Mouse (Mus musculus) CD4-positive helper T cell, adult 2 months (primary cell): ENCODE measurements at regions not wholly inside any gene's neighbourhood (a gene's known extent, or its start where the extent isn't known, plus 50 kb on each side); places are given as distances from the start of the nearest gene placed in this dataset.
A peak's percentile ranks its signal among the peaks of the same experiment; 100 is the strongest.

ENCODE experiments used
- DNase-seq: peaks from one replicate; pipeline ENCODE4 v3.0.0-alpha.2; 2012; ENCODE audit warnings: low read depth, missing footprints, low spot score

DNA sequence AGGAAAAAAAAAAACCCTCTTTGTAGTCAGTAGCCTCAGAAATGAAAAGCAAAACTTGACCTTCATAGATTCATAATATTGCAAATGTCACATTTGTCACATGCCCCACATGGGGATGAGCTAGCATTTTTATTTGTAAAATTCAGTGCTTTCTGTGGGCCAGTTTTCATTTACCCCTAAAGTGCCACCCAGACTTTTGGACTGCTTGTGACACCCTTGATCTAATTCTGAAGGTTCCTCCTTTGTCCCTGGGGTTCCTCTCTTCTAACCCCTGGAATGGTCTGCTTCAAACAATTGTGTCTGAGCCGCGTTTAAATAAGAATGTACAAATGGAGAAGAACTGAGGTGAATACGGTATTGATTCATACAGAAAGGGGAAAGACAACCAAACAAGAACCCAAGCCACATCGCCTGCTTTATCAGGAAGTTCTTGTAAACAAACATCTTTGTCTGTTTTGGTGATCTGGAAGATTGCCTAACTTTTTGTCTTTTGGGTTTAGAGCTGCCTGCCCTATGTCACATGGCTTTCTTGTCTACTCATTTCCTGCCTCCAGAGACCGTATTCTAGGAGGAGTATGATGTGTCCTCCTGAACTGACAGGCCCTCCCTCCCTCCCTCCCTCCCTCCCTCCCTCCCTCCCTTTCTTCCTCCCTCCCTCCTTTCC is 203.1 kb upstream of the Gm9833 start:
- peak; percentile 75 for DNase-seq

DNA sequence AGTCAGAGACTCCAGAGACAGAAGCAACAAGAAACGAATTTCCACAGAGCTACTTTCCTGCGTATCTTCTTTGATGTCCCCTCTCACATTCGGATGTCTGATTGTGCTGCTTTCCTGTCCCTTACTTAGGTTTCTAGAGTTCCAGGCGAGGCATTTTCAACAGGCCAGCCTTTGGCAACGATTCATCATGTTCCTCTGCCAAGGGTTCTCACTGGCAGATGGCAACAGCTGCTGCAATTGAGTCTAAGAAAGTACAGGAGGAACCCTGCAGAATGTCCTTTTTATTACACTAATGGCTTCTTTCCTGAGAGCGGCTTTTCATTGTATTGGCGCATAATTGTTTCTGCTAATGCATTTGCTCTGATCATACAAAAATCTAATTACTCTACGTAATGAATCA is 202.3 kb upstream of the Gm9833 start:
- peak; percentile 23 for DNase-seq

DNA sequence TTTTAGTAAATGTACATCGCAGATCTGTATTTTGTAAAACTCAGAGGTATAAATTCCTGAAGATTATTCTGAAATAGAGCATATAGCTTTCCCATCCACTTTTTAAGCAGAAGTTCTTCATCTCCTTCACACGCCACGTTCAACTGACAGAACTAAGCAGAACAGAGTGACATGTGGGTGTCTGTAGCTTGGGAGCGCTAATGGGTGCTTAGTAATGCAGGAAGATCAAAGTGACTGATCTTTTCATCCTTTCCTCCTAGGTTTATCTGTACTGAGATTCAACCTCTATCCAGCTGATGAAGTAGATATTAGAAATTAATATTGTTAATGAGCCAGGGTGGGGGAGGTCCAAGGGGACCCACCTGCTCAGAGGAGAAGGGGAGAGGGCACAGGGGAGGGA is 201.8 kb upstream of the Gm9833 start:
- DNase-seq = no peak

DNA sequence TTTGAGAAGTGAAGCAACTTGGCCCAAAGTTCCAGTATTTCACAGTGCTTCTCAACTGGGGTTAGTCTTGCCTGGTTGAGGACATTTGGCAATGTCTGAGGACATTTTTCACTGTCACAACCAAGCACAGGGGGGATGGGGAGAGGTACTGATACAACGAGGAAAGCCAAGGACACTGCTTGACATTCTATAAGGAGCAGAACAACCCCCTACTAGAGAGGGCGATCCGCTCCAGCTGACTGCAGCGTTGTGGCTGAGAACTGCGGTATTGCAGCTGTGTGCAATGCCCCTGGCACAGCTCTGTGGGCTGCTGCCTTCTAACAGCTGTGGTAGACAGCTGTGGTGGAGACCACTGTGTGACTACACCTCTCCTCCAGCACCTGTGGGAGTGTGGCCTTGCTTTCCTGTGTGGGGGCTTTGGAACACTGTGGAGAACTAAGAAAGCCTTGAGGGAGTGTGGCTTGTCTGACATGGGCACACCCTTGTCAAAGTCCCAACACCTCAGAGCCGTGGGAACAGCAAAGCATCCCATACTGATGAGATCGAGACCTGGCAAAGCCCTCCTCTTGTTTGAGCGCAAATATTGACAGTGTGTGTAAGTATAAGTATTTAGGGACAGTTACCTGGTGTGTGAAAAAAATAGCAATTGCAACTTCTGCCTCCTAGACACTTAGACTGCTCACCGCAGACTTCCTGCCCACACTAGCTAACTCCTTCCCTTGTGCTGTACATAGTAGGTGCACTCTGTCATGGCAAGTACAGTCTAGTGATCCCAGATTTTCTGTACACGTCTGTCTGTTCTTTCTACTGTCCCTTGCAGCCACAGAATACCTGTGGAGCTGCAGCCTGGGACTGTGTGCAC is 200.9 kb upstream of the Gm9833 start:
- peak; percentile 78 for DNase-seq

DNA sequence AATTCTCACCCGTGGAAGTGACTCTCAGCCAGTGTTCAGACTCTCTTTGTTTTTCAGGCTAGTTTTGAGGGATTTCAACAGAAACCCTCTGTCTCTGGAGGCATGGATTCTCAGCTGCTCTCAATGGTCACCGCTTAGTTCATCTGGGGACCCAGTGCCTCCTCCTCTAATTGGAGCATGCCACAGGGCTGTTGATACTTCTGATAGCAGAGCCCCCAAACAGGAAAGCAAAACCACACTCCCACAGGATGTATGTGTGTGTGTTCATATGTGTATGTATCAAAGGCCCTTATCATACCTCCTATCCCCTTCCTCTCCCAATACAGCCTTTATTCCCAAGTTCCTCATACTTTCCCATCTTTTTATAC is 200.3 kb upstream of the Gm9833 start:
- DNase-seq = peak; percentile 53

DNA sequence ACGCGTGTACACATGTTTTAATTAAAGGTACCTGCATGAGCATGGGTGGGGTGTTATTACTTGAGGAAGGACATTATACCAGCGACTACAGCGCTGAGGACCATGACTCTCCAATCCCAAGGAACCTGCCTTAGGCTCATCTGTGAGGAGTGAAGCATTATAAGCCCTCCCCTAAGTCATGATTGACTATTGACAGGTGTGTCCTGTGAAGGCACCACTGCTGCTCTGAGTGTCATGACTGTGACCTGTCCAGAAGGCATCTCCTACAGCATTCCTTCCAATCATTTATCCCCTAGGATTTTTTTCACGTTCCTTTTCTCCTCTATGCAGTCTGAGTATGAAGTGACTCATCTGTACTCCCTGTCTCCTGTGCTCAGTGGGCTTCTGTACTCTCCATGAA is 199.9 kb upstream of the Gm9833 start:
- DNase-seq = no peak

DNA sequence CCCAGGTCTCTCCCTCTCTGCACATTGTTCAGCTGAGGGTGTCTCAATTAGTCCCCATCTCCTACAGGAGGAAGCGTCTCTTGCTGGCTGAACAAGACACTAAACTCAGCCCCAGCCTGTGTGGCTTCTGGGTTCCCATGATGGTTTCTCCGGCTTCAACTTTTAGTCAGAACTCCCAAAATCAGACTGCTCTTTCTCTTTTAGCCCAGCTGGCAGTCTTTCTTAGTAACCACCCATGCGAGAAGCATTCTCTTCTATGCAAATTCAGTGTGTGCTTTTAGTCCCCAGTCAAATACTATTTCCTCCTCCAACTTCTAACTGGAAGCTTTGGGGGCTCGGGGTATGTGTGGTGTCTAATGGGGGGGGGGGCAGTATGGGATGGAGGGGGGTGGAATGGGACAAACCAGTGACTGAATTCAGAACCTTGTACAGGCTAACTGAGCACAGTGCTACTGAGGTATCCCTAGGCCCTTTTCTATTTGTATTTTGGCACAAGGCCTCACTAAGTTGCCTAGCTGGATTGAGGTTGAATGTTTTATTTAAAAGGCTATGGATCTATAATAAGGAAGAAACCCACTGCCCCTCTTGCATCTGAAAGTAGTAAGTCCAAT is 194.9 kb upstream of the Gm9833 start:
- no peak for DNase-seq

DNA sequence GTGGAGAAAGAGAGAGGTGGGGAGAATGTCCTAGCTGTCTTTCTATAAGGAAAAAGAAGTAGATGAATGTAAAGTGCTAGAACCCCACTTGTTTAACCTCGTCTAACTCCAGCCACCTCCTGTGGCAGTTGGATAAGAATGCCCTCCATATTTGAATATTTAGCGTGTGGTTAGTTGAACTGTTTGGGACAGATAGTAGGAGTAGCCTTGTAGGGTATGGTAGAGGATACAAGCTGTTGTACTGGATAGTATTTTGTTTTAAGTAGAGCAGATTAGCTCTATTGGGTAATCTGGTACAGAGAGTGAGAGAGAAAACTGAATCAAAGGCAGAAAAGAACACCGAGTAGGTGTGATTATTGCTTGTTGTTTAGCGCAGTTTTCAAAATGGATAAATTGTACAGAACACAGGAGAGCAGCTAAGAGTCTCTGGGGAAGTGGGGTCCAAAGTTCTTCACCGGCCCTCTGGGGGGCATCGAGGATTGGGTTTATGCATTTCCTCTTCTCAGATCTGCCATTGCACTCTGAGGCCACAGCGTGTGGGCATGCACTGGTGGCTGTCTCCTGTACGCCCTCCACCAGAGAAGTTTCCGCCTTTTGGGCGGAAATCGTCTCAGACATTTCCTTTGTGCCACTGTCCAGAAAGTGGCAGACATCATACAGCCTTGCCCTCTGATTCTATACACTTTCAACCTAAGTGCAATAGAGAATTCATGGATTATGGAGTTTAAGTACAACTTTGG is 192.3 kb upstream of the Gm9833 start:
- peak; percentile 27 for DNase-seq

DNA sequence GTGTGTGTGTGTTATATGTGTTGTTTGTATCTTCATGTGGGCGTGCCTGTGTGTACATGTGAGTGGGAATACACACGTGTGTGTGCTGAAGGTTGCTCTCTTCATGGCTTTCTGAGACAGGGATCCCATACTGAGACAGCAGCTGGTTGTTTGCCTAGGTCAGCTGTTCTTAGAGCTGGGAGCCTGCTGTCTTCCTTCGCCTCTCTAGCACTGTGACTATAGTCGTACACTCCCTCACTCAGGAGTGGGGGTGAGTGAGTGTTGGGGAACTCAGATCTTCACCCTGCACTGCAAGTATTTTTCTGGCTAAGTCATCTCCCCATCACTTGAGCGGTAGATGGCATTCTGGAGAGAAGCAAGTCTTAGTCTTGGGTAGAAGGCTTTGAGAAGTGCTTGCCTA is 191.6 kb upstream of the Gm9833 start:
- DNase-seq = no peak

DNA sequence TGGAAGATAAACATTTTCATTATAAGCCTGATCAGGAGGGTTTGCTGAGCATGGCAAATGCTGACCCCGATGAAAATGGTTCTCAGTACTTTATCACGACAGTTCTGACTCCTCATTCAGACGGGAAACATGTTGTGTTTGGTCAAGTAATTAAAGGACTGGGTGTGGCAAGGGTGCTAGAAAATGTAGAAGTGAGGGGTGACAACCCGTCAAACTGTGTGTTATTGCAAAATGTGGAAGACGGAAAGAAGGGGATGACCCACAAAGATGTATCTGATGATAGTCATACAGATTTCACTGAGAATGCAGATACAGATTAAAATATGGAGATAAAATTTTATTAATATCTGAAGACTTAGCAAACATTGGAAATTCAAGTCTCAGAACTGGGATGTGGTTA is 186.2 kb upstream of the Gm9833 start:
- DNase-seq = no peak

DNA sequence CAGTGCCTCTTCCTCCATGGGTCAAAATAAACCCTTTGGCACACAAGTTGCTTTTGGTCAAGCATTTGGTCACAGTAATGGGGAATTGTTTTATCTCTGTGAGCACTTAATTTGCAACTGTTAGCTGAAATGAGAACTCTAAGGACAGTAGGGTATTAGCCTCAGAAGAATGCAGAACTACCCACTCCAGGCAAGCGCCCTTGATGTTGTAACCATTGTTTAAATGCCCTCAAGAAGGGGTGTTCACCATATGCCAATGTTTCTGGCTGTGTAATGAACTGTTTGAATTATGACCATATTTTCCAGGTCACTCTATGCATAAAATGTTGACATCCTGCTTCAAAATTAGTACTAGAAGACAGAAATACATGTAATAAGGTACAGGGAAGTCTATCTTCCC is 174.6 kb upstream of the Gm9833 start:
- no peak for DNase-seq

DNA sequence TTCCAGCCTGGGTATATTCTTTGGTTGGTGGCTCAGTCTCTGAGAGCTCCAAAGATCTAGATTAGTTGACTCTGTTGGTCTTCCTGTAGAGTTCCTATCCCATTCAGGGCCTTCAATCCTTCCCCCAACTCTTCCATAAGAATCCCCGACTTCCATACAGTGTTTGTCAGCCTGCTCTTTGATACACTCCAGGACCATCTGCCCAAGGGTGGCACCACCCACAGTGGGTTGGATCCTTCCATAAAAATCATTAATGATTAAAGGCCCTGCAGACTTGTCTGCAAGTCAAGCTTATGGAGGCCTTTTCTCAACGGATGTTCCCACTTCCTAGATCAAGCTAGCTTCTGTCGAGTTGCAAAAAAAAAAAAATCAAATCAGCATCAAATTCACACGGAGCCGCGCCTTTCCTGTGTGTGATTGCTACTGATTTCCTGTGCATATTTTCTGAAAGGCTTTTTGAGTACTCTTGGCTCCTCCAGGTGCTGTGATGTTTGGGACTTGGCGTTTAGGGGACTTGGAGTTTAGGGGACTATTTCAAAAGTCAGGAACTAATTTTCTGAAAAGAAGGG is 171.3 kb upstream of the Gm9833 start:
- DNase-seq = peak; percentile 64

DNA sequence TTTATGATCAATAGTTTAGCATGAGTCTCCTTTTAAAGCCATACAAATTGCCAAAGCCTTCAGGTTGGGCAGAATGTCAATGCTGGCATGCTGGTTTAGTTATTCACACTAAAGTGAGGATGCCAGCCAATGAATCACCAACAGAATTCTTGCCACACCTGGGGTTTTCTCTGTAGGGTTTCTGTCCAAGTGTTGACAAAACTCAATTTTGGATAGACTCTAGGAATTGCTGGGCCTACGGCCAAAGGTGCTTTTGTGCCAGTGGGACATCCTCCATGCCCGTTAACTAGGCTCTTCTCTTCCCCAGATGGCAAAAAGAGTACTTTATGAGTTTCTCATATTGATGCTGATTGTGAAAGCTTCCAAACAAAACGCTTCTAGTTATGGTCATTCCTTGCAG is 167.6 kb upstream of the Gm9833 start:
- no peak for DNase-seq

DNA sequence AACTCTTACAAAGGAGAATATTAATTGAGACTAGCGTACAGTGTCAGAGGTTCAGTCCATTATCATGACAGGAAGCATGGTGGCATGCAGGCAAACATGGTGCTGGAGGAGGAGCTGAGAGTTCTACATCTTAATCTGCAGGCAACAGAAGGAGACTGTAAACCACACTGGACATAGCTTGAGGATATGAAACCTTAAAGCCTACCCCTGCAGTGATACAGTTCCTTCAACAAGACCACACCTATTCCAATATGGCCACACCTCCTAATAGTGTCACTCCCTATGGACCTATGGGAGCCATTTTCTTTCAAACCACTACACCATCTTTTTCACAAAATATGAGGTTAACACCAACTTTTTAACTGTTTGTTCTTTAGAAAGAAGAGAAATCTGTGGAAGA is 166.2 kb upstream of the Gm9833 start:
- no peak for DNase-seq

DNA sequence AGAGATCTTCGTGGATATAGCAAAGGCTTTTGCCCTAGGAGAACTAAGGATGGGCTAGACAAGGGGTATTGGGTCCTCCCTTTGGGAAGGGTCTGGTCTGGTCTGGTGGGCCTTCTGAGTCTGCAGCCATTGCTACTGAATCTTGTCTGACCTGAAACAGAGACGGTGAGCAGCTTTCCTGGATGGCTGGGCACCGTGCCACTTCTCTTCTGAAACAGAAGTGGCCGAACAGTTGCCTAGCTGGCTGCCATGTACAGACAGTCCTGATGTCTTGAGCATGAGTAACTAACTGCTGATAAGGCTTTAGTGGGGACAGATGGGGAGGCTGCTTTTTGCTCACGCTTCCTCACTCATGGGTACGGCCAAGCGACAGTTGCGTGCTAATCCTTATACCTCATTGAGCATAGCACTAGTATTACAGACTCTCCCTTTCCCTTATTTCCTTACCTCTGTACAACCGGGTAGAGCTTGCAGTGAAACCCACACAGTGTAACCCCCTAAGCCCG is 165.3 kb upstream of the Gm9833 start:
- no peak for DNase-seq

DNA sequence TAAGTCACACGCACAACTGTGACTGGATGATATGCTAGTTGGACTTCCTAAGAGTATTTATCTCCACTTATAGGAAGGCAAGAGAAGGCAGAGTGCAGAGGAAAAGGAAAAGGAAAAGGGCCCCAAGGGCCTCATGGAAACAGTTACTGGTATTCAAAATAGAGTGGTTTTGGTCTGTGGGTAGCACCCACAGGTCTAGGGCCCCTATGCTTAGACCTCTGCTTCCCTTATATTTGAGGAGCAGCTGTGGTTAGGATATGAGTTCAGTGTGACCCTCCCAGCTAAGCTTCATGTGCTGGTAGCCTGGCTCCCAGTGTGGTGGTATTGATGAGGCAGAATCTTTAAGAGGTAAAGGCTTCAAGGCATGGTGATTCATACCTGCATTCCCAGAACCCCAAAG is 163.3 kb upstream of the Gm9833 start:
- DNase-seq = peak; percentile 61

DNA sequence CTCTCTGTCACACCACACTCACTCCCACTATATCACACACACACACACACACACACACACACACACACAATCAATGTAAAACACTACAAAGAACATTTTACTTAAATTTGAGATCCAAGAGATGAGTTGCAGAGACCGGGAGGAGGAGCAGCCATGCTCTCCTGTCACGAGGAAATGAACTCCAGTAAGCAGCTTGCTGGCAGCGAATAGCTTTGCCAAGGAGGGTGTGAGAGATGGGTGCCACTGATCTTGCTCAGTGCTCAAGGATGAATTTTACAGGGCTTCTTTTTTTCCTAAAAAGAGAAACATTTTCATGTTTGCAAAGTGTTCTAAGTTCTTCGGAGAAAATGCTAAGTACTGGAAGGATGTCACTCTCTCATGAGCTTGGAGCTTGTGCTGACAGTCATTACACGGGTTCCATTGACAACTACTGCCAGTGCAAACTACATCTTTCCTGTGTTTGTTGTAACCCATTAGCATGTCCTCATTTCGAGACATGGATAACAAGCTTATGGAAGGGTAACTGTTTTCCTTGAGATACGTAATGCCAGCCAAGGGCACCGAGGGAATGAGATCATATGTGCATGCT is 151.0 kb upstream of the Gm9833 start:
- DNase-seq = no peak

DNA sequence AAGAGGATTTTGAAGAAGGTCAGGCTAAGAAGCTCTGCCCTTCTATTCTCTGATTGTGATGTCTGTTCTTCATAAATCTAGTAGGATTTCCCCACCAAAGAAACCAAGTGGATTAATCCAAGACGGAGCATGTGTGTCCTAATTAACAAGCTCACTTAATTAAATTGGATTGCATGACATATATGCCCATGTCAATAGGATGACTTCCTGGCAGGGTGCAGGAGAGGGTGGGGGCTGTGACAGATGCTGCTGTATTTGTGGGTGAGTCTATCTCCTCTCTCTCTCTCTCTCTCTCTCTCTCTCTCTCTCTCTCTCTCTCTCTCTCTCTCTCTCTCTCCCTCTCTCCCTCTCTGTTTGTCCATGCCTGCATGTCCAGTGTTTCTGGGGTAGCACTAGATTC is 149.3 kb upstream of the Gm9833 start:
- DNase-seq = no peak

DNA sequence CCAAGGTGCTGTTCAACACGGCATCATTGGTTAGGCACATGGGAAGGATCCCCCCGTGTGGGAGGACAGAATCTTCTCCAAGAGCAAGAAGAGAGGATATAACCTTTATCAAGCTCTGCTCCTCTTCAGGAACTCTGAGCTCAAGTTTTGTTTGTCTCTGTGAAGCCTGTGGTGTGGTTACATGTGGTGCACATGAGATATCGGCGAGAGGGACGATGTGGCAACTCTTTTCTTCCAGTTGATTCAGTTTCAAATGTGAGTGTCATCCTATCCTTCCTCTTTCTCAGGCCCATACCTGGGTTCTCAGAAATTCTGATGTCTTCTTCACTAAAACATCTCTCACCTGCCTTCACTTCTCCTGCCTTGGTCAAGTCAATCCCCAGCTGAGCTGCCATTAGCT is 145.3 kb upstream of the Gm9833 start:
- DNase-seq = peak; percentile 7

DNA sequence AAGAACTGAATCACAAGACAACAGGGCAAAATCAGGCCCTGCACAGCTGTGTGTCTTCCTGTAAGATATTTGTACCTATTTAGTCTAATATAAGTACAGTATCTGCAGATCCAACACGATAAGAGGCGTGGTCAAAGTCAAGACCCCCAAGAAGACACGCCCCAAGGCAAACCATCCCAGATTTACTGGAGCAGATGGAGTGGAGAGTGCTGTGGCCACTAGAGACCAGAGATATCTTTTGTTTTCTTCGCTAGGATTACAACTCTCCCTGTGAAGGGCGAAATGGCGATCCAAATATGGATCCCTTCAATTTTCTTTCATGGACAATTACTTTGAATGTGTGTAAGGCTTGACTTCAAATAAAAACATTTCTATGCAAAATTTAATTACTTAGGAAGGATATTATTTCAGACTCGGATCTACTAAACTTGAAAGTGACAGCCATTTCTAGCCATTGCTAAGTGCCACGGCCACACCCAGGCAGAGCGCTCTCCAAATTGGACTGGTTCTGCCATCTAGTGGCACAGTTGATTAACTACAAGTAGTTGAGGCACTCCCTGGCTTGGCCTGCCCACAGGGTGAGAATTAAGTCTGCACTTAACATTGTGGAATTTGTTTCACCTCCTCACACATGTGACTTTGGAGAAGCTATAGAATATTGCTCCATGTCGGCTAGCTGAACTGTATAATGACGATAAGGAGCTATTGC is 140.4 kb upstream of the Gm9833 start:
- peak; percentile 77 for DNase-seq

DNA sequence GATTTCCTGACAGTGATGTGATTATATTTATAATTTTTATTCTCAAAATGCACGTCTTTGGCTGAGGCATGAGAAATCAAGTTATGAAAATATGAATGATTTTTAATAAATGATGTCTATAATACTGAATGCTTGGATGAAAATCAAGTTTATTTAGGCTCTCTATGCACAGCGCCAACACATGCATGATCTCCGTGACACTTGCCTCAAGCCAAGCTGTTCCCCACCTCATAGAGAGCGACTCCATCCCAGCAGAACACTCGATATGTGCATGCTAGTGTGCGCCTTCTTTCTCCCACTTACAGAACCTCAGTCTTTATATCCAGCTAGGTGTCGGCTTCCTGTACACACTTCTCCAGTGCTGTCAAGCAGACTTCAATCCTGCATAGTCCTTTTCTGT is 139.8 kb upstream of the Gm9833 start:
- DNase-seq = no peak
